In genomic region chr19:26758620-26759019, GRCm38 (mm10) we compare ENCODE assay signal across 13 mouse cellular contexts.
A peak's percentile ranks its signal among the peaks of the same experiment; 100 is the strongest.
DNase-seq lines count a peak whose midpoint lies in the region; ATAC-seq and TF ChIP-seq lines count a peak whose summit lies in the region.
"Had no signal": no experiment of that assay in that cellular context is flagged by ENCODE, and none has a peak within 500 bp of the region (broad histone marks: within the 10 kb centered on the region; RNA-seq: fewer than 3 reads in every experiment).

No protein-coding gene starts in this region.

- no peak overlapping the region for H3K4me2 ChIP-seq in forebrain, postnatal 0 days (ENCODE audit: low read depth)
- H3K4me2 ChIP-seq in forebrain, embryonic 14.5 days (ENCODE audit: low read length), result no peak overlapping the region
- H3K4me2 ChIP-seq in limb, embryonic 15.5 days, result no peak overlapping the region
- H3K4me2 ChIP-seq: neural tube, embryonic 15.5 days had no signal

- no peaks in the 10 kb centered on the region for H3K9me3 ChIP-seq in forebrain, postnatal 0 days (ENCODE audit: low read length)
- no peaks in the 10 kb centered on the region for H3K9me3 ChIP-seq in forebrain, embryonic 14.5 days (replicated peaks; ENCODE audit: control insufficient read depth, low read length)
- no peaks in the 10 kb centered on the region for H3K9me3 ChIP-seq in limb, embryonic 15.5 days
- no peaks in the 10 kb centered on the region for H3K9me3 ChIP-seq in limb, embryonic 10.5 days (replicated peaks)
- H3K9me3 ChIP-seq: neural tube, embryonic 15.5 days had no signal

- no peak for ATAC-seq in forebrain, postnatal 0 days
- no peak for ATAC-seq in forebrain, embryonic 14.5 days
- no peak for ATAC-seq in limb, embryonic 15.5 days (ENCODE audit: insufficient number of reproducible peaks, low FRiP score, low TSS enrichment, low read depth)

- TF ChIP-seq CTCF in forebrain, postnatal 0 days (IDR thresholded peaks at IDR 0.05; ENCODE audit: low read depth), result no peak
- no peak for TF ChIP-seq CTCF in heart, adult 2 months (IDR thresholded peaks at IDR 0.05)

- intact Hi-C loops in heart, adult 2 months (cut with DNase I), result no loop called here

- H3K27ac ChIP-seq in forebrain, postnatal 0 days (ENCODE audit: low read depth, low read length), result 0 out of 2 replicates have a peak overlapping the region, but pooled peaks have one; percentile 21
- H3K27ac ChIP-seq in forebrain, embryonic 14.5 days (ENCODE audit: low read depth, low read length), result no peak overlapping the region
- peak overlapping the region; percentile 1; the same call in 1 of the 2 replicates for H3K27ac ChIP-seq in limb, embryonic 15.5 days
- H3K27ac ChIP-seq in limb, embryonic 10.5 days, result no peak overlapping the region
- peak overlapping the region; percentile 37 for H3K27ac ChIP-seq in heart, adult 2 months
- H3K27ac ChIP-seq: neural tube, embryonic 15.5 days had no signal

- TF ChIP-seq EP300 in heart, adult 2 months (IDR thresholded peaks at IDR 0.05; ENCODE audit: insufficient read depth, low read depth, low read length), result no peak

- no peak overlapping the region for H3K4me3 ChIP-seq in forebrain, postnatal 0 days (ENCODE audit: low read depth, low read length)
- no peak overlapping the region for H3K4me3 ChIP-seq in forebrain, embryonic 14.5 days (ENCODE audit: low read depth, low read length)
- no peak overlapping the region for H3K4me3 ChIP-seq in limb, embryonic 15.5 days
- no peak overlapping the region for H3K4me3 ChIP-seq in limb, embryonic 10.5 days
- no peak overlapping the region for H3K4me3 ChIP-seq in heart, adult 2 months
- H3K4me3 ChIP-seq: neural tube, embryonic 15.5 days had no signal

- TF ChIP-seq POLR2A in heart, adult 2 months (IDR thresholded peaks at IDR 0.05; ENCODE audit: insufficient read depth, low read depth, low read length), result no peak

- no peaks in the 10 kb centered on the region for H3K27me3 ChIP-seq in forebrain, postnatal 0 days (ENCODE audit: insufficient read depth, low read length)
- H3K27me3 ChIP-seq in forebrain, embryonic 14.5 days (replicated peaks; ENCODE audit: control insufficient read depth, insufficient read depth, low read length), result no peaks in the 10 kb centered on the region
- no peaks in the 10 kb centered on the region for H3K27me3 ChIP-seq in limb, embryonic 15.5 days
- H3K27me3 ChIP-seq in limb, embryonic 10.5 days (ENCODE audit: low read depth, poor library complexity, severe bottlenecking), result no peaks in the 10 kb centered on the region
- H3K27me3 ChIP-seq in heart, adult 2 months (ENCODE audit: control insufficient read depth, insufficient read depth, low read length), result no peaks in the 10 kb centered on the region
- H3K27me3 ChIP-seq: neural tube, embryonic 15.5 days had no signal

- peaks cover 27% of the 10 kb centered on the region; the same call in 1 of the 2 replicates for H3K36me3 ChIP-seq in forebrain, postnatal 0 days (ENCODE audit: insufficient read depth)
- H3K36me3 ChIP-seq in forebrain, embryonic 14.5 days (ENCODE audit: control insufficient read depth, insufficient read depth, low read length), result peaks cover 6% of the 10 kb centered on the region; the same call in 1 of the 2 replicates
- peaks cover 26% of the 10 kb centered on the region for H3K36me3 ChIP-seq in limb, embryonic 15.5 days
- peaks cover 25% of the 10 kb centered on the region for H3K36me3 ChIP-seq in limb, embryonic 10.5 days
- no peaks in the 10 kb centered on the region for H3K36me3 ChIP-seq in heart, adult 2 months (ENCODE audit: control insufficient read depth, insufficient read depth, low read length)

- 81% methylated on average over 7 of the region's 7 CpGs for WGBS in forebrain, postnatal 0 days
- WGBS in forebrain, embryonic 14.5 days, result 82% methylated on average over 7 of the region's 7 CpGs
- WGBS in limb, embryonic 15.5 days, result 63% methylated on average over 7 of the region's 7 CpGs
- 80% methylated on average over 7 of the region's 7 CpGs for WGBS in limb, embryonic 10.5 days
- WGBS in heart, adult 2 months, result 31% methylated on average over 7 of the region's 7 CpGs

- peaks cover 11% of the 10 kb centered on the region; the same call in 1 of the 2 replicates for H3K4me1 ChIP-seq in forebrain, postnatal 0 days (ENCODE audit: insufficient read depth)
- H3K4me1 ChIP-seq in forebrain, embryonic 14.5 days (ENCODE audit: control insufficient read depth, insufficient read depth, low read length), result 0 out of 2 replicates have a peak, but pooled peaks cover under 1% of the 10 kb centered on the region
- 0 out of 2 replicates have a peak, but pooled peaks cover 3% of the 10 kb centered on the region for H3K4me1 ChIP-seq in limb, embryonic 15.5 days
- peaks cover 8% of the 10 kb centered on the region for H3K4me1 ChIP-seq in limb, embryonic 10.5 days
- H3K4me1 ChIP-seq in heart, adult 2 months (ENCODE audit: control insufficient read depth, insufficient read depth, low read length), result peaks cover 8% of the 10 kb centered on the region

- H3K9ac ChIP-seq in forebrain, postnatal 0 days, result no peak overlapping the region
- no peak overlapping the region for H3K9ac ChIP-seq in forebrain, embryonic 14.5 days (ENCODE audit: low read length)
- H3K9ac ChIP-seq in limb, embryonic 15.5 days, result no peak overlapping the region
- H3K9ac ChIP-seq in heart, adult 2 months (ENCODE audit: low read depth, low read length), result no peak overlapping the region
- H3K9ac ChIP-seq: neural tube, embryonic 15.5 days had no signal

- H3K79me2 ChIP-seq in heart, adult 2 months (replicated peaks; ENCODE audit: control insufficient read depth, insufficient read depth, low read length), result no peaks in the 10 kb centered on the region

- no peak for DNase-seq in forebrain, postnatal 0 days
- DNase-seq in forebrain, embryonic 14.5 days (ENCODE audit: low spot score), result no peak
- DNase-seq in limb, embryonic 10.5 days (ENCODE audit: low spot score), result no peak
- peak in 1 of 2 experiments; percentile 30 for DNase-seq in heart, adult 2 months
- DNase-seq in kidney, postnatal 4 days, result peak; percentile 38 to 60
- no peak for DNase-seq in thymus, postnatal 14 days
- DNase-seq in ovary, adult 18-20 months (ENCODE audit: low spot score), result no peak
- DNase-seq: gastrocnemius, postnatal 10 days; layer of hippocampus, postnatal 36 days; liver; right cerebral cortex, postnatal 14 days had no signal

Comparison
In these comparisons a context has a peak if more than half of its experiments do, and no peak if none do; other contexts are left out.
1. H3K27ac ChIP-seq: peak in forebrain, postnatal 0 days (single experiment), limb, embryonic 15.5 days (single experiment) and heart, adult 2 months (single experiment); none in forebrain, embryonic 14.5 days (single experiment) and limb, embryonic 10.5 days (single experiment).
2. DNase-seq: peak in kidney, postnatal 4 days (2 of 2); none in forebrain, postnatal 0 days (single experiment), forebrain, embryonic 14.5 days (single experiment), limb, embryonic 10.5 days (single experiment), thymus, postnatal 14 days (single experiment) and ovary, adult 18-20 months (single experiment).